In the genomic region with DNA sequence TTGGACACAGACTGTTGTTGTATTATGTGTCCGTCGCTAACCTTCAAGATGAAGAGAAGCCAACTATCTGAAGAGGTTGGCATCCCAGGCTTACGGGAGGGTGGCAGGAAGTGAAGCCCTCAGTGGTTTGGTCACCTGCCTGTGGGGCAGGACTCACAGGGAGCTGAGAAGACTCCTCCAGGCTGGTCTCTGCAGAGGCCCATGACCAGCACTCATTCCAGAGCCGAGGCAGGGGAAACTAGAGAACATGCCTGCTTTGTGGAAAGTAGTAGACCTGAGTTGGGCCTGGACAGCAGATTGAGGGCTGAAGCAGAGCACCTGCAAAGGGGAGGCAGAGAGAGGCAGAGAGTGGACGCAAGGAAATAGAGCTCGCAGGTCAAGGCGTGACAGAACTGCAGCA, we compare ENCODE assay signal across 9 mouse cellular contexts. TPM values are rescaled to one million over a fixed set of nuclear protein-coding genes. Genes with fewer than 3 reads are reported as not detected.
DNase-seq lines count a peak whose midpoint lies in the region; ATAC-seq and TF ChIP-seq lines count a peak whose summit lies in the region.
"Had no signal": no experiment of that assay in that cellular context is flagged by ENCODE, and none has a peak within 500 bp of the region (broad histone marks: within the 10 kb centered on the region; RNA-seq: fewer than 3 reads in every experiment).

No protein-coding gene starts in this region.

- peaks cover 40% of the 10 kb centered on the region for H3K36me3 ChIP-seq in C2C12 (ENCODE audit: control insufficient read depth, insufficient read depth)
- H3K36me3 ChIP-seq in forebrain, embryonic 15.5 days, result peaks cover 36% of the 10 kb centered on the region
- H3K36me3 ChIP-seq in liver, embryonic 15.5 days (replicated peaks), result peaks cover 39% of the 10 kb centered on the region

- intact Hi-C loops in left cerebral cortex, postnatal 4 days (cut with DNase I), result loop anchor here (10.0 kb wide), 1 partner anchor 1071 kb away; no protein-coding TSS in a partner anchor

- H3K4me3 ChIP-seq in C2C12 (ENCODE audit: insufficient read depth, poor library complexity, severe bottlenecking), result peak overlapping the region; percentile 79
- H3K4me3 ChIP-seq in forebrain, embryonic 15.5 days, result peak overlapping the region; percentile 61
- peak overlapping the region; percentile 90 for H3K4me3 ChIP-seq in liver, embryonic 15.5 days (replicated peaks)

- 91% methylated on average over 7 of the region's 7 CpGs for WGBS in forebrain, embryonic 15.5 days
- WGBS in liver, embryonic 15.5 days (ENCODE audit: insufficient replicate concordance), result 68% methylated on average over 7 of the region's 7 CpGs

- H3K27ac ChIP-seq in forebrain, embryonic 15.5 days (replicated peaks), result no peak overlapping the region
- no peak overlapping the region for H3K27ac ChIP-seq in liver, embryonic 15.5 days (replicated peaks)

- DNase-seq in heart, adult 11 months, result peak; percentile 89
- DNase-seq in heart, adult 9 months (ENCODE audit: low spot score in 2 of 2), result no peak
- no peak for DNase-seq in thymus, postnatal 10 days (ENCODE audit: low spot score in 2 of 2)
- DNase-seq in cerebellum, postnatal 4 days (ENCODE audit: low spot score in 2 of 2), result no peak
- no peak for DNase-seq in left cerebral cortex, postnatal 4 days

- H3K9ac ChIP-seq in forebrain, embryonic 15.5 days (replicated peaks), result 0 out of 2 replicates have a peak overlapping the region, but pooled peaks have one; percentile 78
- H3K9ac ChIP-seq in liver, embryonic 15.5 days, result peak overlapping the region; percentile 87

- H3K4me1 ChIP-seq in forebrain, embryonic 15.5 days, result peaks cover 21% of the 10 kb centered on the region
- H3K4me1 ChIP-seq in liver, embryonic 15.5 days (replicated peaks), result peaks cover 22% of the 10 kb centered on the region

- H3K79me3 ChIP-seq in C2C12 (ENCODE audit: low read depth), result peaks cover 31% of the 10 kb centered on the region

- H3ac ChIP-seq in C2C12 (ENCODE audit: control insufficient read depth, insufficient read length, low read depth), result peak overlapping the region; percentile 40

- H3K27me3 ChIP-seq in C2C12 (ENCODE audit: control insufficient read depth, insufficient read depth, insufficient read length), result no peaks in the 10 kb centered on the region
- H3K27me3 ChIP-seq in forebrain, embryonic 15.5 days, result no peaks in the 10 kb centered on the region
- no peaks in the 10 kb centered on the region; the same call in 1 of the 2 replicates for H3K27me3 ChIP-seq in liver, embryonic 15.5 days

- peak overlapping the region; percentile 74 for H3K4me2 ChIP-seq in forebrain, embryonic 15.5 days (replicated peaks)
- H3K4me2 ChIP-seq in liver, embryonic 15.5 days, result peak overlapping the region; percentile 82

- H3K9me3 ChIP-seq in forebrain, embryonic 15.5 days, result no peaks in the 10 kb centered on the region
- no peaks in the 10 kb centered on the region for H3K9me3 ChIP-seq in liver, embryonic 15.5 days (replicated peaks)

- H3K79me2 ChIP-seq in C2C12 (ENCODE audit: control insufficient read depth, insufficient read depth), result peaks cover 40% of the 10 kb centered on the region

- TF ChIP-seq CTCF in C2C12 (IDR thresholded peaks at IDR 0.05; ENCODE audit: control insufficient read depth, insufficient read depth, insufficient read length), result no peak

- no peak for ATAC-seq in forebrain, embryonic 15.5 days (replicated peaks)
- no peak for ATAC-seq in liver, embryonic 15.5 days (ENCODE audit: insufficient read depth)

TF ChIP-seq in C2C12, 6 proteins besides CTCF, POLR2A, EP300 and RAD21:
- TF ChIP-seq MYOD1 (IDR thresholded peaks at IDR 0.05; ENCODE audit: control insufficient read depth, insufficient read length, low read depth) (no peak), FOSL1 (IDR thresholded peaks at IDR 0.05; ENCODE audit: insufficient read depth, low read length, poor library complexity, severe bottlenecking) (no peak), MAX (IDR thresholded peaks at IDR 0.05) (no peak), MYOG (IDR thresholded peaks at IDR 0.05; ENCODE audit: control insufficient read depth, extremely low read depth, insufficient read length) (no peak), USF1 (IDR thresholded peaks at IDR 0.05; ENCODE audit: low read depth) (no peak)

RNA-seq across cellular contexts. Expression of gene Eif3f, which starts 1.2 kb away (rescaled TPM):
- polyA plus RNA-seq in C2C12 (2012; fragmentation: generic; extraction: Trizol), result 191 TPM
- 85.2 and 86.8 TPM in 2 replicates for polyA plus RNA-seq in forebrain, embryonic 15.5 days (2015; fragmentation: Nextera tagmentation; extraction: Ambion mirVana)
- polyA plus RNA-seq in liver, embryonic 15.5 days (2015; fragmentation: Nextera tagmentation; extraction: Ambion mirVana), result 34.9 and 35.2 TPM in 2 replicates
- 100 to 1,000 TPM; 160 to 173 TPM for total RNA-seq in left cerebral cortex, postnatal 4 days (2021)

RNA-seq across cellular contexts. Expression of gene Nlrp10, which starts 5.4 kb away (rescaled TPM):
- 0.02 TPM for polyA plus RNA-seq in C2C12 (2012; fragmentation: generic; extraction: Trizol)
- polyA plus RNA-seq in forebrain, embryonic 15.5 days (2015; fragmentation: Nextera tagmentation; extraction: Ambion mirVana), result 0.04 TPM in 1 of 2 replicates, not detected in the other
- polyA plus RNA-seq in liver, embryonic 15.5 days (2015; fragmentation: Nextera tagmentation; extraction: Ambion mirVana), result 0.03 and 0.05 TPM in 2 replicates
- total RNA-seq in left cerebral cortex, postnatal 4 days (2021), result under 1 TPM; 0.14 to 0.18 TPM

RNA-seq across cellular contexts. Expression of gene Tub, which starts 14.7 kb away (rescaled TPM):
- 0.01 TPM for polyA plus RNA-seq in C2C12 (2012; fragmentation: generic; extraction: Trizol)
- 42.2 and 49.3 TPM in 2 replicates for polyA plus RNA-seq in forebrain, embryonic 15.5 days (2015; fragmentation: Nextera tagmentation; extraction: Ambion mirVana)
- polyA plus RNA-seq in liver, embryonic 15.5 days (2015; fragmentation: Nextera tagmentation; extraction: Ambion mirVana), result 0.05 TPM in 2 replicates
- 100 to 1,000 TPM; 186 to 189 TPM for total RNA-seq in left cerebral cortex, postnatal 4 days (2021)

RNA-seq across cellular contexts. Expression of gene Olfr519, which starts 41.2 kb away (rescaled TPM):
- not detected for polyA plus RNA-seq in C2C12 (2012; fragmentation: generic; extraction: Trizol)
- polyA plus RNA-seq in forebrain, embryonic 15.5 days (2015; fragmentation: Nextera tagmentation; extraction: Ambion mirVana), result not detected in 2 replicates
- polyA plus RNA-seq in liver, embryonic 15.5 days (2015; fragmentation: Nextera tagmentation; extraction: Ambion mirVana), result not detected in 2 replicates
- total RNA-seq in left cerebral cortex, postnatal 4 days (2021), result not detected
- polyA plus RNA-seq: spleen, adult 2 months had no signal

RNA-seq across cellular contexts. Expression of gene Olfr518, which starts 50.6 kb away (rescaled TPM):
- polyA plus RNA-seq in C2C12 (2012; fragmentation: generic; extraction: Trizol), result not detected
- polyA plus RNA-seq in forebrain, embryonic 15.5 days (2015; fragmentation: Nextera tagmentation; extraction: Ambion mirVana), result not detected in 2 replicates
- not detected in 2 replicates for polyA plus RNA-seq in liver, embryonic 15.5 days (2015; fragmentation: Nextera tagmentation; extraction: Ambion mirVana)
- not detected for total RNA-seq in left cerebral cortex, postnatal 4 days (2021)
- polyA plus RNA-seq: spleen, adult 2 months had no signal

Comparison
In these comparisons a context has a peak if more than half of its experiments do, and no peak if none do; other contexts are left out.
1. RNA of gene Tub, which starts 14.7 kb away (polyA plus RNA-seq): 42.2 to 49.3 TPM in forebrain, embryonic 15.5 days; 0.05 TPM in liver, embryonic 15.5 days and 0.01 TPM in C2C12 (single experiment); every median in the first group is over 10 times any median in the second.
2. Peak in every context shown above with its lines, with median percentiles within 50 percentile points of each other: H3K4me3 ChIP-seq.